Mouse (Mus musculus): ENCODE measurements around the gene Tbx1.

GRCm38 (mm10) chr16:18624641-18625040 is 34.2 kb upstream of the Tbx1 start:
- no peak for TF ChIP-seq CTCF (IDR thresholded peaks at IDR 0.05)
- no peak for TF ChIP-seq EP300 (IDR thresholded peaks at IDR 0.05)

Data from lung, postnatal 0 days (tissue).